Mouse (Mus musculus): ENCODE measurements around the gene Ergic1.

DNA sequence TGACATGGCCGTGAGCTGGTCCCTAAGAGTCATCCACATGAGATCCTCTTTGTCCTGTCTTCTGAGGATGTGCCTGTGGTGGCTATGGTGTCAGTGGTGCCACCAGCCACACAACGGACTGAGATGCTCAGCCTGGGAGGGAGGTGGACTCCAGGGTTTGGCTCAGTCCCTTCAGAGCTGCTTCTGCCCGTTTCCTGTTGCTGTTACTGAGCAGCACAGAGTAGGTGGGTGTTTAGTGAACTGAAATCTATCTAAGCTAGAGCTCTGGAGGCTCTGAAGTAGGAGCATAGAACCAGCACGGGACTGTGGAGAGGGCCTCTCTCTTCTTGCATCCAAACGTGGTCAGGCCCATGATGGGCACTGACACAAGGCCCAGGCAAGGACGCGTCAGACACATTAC, 73.2 kb downstream of the Ergic1 start:
- TF ChIP-seq CTCF (IDR thresholded peaks at IDR 0.05; ENCODE audit: low read depth, low read length) (no peak), POLR2A (IDR thresholded peaks at IDR 0.05; ENCODE audit: borderline replicate concordance, low read depth, low read length) (no peak)
